Mouse (Mus musculus) intestine, postnatal 0 days (tissue): Measurements from ENCODE around the gene Wbp2nl. TPM values are rescaled to one million over a fixed set of nuclear protein-coding genes. Genes with fewer than 3 reads are reported as not detected.
A peak's percentile ranks its signal among the peaks of the same experiment; 100 is the strongest.

Experiments
- ATAC-seq: fragments of 200-750 bp; cut with Nextera tagmentation; 2 replicates; pipeline ENCODE4 v1.8.0; 2017; ENCODE audit warnings: mild to moderate bottlenecking, moderate TSS enrichment, moderate library complexity
- H3K27ac ChIP-seq: fragments of 300-500 bp; sonication (generic); 2 replicates; pipeline ENCODE4 v1.5.1; 2014; ENCODE audit warnings: mild to moderate bottlenecking, low read depth, low read length, moderate library complexity
- H3K27me3 ChIP-seq: fragments of 300-500 bp; sonication (generic); replicated peaks from 2 replicates; pipeline ENCODE4 v1.6.1; 2014; ENCODE audit warnings: low read length, mixed read lengths; ENCODE audit not compliant: control insufficient read depth, insufficient read depth
- H3K36me3 ChIP-seq: fragments of 300-500 bp; sonication (generic); 2 replicates; pipeline ENCODE4 v1.6.1; 2014; ENCODE audit warnings: mild to moderate bottlenecking, moderate library complexity; ENCODE audit not compliant: control insufficient read depth, insufficient read depth
- H3K4me1 ChIP-seq: fragments of 300-500 bp; sonication (generic); replicated peaks from 2 replicates; pipeline ENCODE4 v1.6.1; 2014; ENCODE audit warnings: antibody characterized with exemption, low read length, mixed read lengths; ENCODE audit not compliant: control insufficient read depth, insufficient read depth
- H3K4me2 ChIP-seq: fragments of 300-500 bp; sonication (generic); replicated peaks from 2 replicates; pipeline ENCODE4 v1.6.1; 2014; ENCODE audit warnings: low read depth, mild to moderate bottlenecking, moderate library complexity
- H3K4me3 ChIP-seq: fragments of 300-500 bp; sonication (generic); 2 replicates; pipeline ENCODE4 v1.5.1; 2014; ENCODE audit warnings: low read depth, low read length
- H3K9ac ChIP-seq: fragments of 300-500 bp; sonication (generic); 2 replicates; pipeline ENCODE4 v1.6.1; 2014; ENCODE audit warnings: mild to moderate bottlenecking, low read depth, low read length
- H3K9me3 ChIP-seq: fragments of 300-500 bp; sonication (generic); 2 replicates; pipeline ENCODE4 v1.6.1; 2016; ENCODE audit warnings: mixed run types; ENCODE audit not compliant: control insufficient read depth
- CTCF ChIP-seq: sonication (generic); IDR thresholded peaks from 2 replicates; pipeline ENCODE4 v1.5.1; 2016; ENCODE audit warnings: low read depth, mild to moderate bottlenecking, control low read depth, antibody characterized with exemption, moderate library complexity
- WGBS: fragments of 180-500 bp; shearing (Covaris S2); extraction: QIAGEN DNeasy Blood & Tissue Kit; methylation state at CpG from one replicate; pipeline ENCODE4 v1.1.7; 2014; 5-methylcytosine and 5-hydroxymethylcytosine counted together
- polyA plus RNA-seq: library from polyadenylated mRNA; unstranded; fragments of >200 nt; fragmentation: Nextera tagmentation; extraction: Ambion mirVana; gene quantifications from 2 replicates; pipeline ENCODE4 v1.2.1, GENCODE M21; 2015

Wbp2nl gene
- polyA plus RNA-seq, 1 experiment from 2014 or later, result not detected

DNA sequence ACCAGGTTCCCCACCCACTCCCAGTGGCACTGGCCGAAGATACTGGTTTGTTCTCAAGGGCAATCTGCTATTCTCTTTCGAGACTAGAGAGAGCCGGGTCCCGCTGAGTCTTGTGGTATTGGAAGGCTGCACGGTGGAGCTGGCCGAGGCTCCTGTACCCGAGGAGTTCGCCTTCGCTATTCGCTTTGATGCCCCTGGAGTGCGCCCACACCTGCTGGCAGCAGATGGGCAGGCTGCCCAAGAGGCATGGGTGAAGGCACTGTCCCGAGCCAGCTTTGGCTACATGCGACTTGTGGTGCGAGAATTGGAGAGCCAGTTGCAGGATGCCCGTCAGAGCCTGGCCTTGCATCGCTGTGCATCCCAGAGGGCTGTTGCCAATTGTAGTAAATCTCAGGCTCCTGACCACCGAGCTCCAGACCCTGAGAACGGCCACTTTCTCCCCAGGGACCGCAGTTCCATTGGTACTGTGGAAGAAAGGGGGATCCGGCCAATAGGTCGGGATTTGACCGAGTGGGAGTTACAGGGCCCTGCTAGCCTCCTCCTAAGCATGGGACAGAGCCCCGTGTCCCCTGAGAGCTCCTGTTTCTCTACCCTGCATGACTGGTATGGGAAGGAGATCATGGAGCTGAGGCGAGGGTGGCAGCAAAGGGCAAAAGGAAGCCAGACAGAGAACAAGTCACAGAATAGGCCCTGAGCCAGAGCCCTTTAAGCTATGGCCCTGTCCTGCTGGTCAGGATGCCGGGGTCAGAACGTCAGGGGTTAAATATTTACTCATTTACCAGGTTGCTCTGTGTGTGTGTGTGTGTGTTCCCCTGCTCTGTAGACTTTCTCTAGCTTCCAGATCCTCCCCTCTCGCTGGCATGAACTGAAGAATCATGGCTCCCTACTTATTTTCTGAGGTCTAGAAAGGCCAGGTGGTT, 44.9 kb downstream of the Wbp2nl start:
- no peak for ATAC-seq
- no peaks in the 10 kb centered on the region for H3K9me3 ChIP-seq
- no peak overlapping the region for H3K4me3 ChIP-seq
- H3K4me2 ChIP-seq, result no peak overlapping the region
- WGBS, result 87% methylated on average over 27 of the region's 27 CpGs
- no peak overlapping the region for H3K9ac ChIP-seq
- peaks cover 16% of the 10 kb centered on the region for H3K4me1 ChIP-seq
- H3K27me3 ChIP-seq, result no peaks in the 10 kb centered on the region
- no peak overlapping the region for H3K27ac ChIP-seq
- no peak for TF ChIP-seq CTCF
- H3K36me3 ChIP-seq, result peaks cover 10% of the 10 kb centered on the region; the same call in 1 of the 2 replicates

DNA sequence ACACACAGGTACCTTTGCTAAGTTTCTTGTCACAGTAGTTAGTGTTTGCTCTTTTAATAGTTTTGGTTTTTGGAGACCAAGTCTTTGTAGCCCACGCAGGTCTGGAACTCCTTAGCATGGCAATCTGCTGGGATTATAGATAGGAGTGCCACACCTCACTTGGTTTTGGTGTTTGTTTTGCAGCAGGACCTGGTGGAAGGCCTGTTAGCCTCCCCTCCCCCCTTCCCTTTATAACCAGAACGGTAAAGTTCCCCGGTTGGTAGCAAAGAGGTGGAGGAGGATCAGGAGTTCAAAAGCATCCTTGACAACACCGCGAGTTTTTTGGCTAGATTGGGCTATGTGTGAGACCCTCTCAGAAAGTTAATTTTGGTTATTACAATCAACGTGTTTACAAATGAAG, 46.2 kb downstream of the Wbp2nl start:
- no peak overlapping the region for H3K4me2 ChIP-seq
- WGBS, result 81% methylated on average over 6 of the region's 6 CpGs
- peaks cover 25% of the 10 kb centered on the region for H3K4me1 ChIP-seq
- no peaks in the 10 kb centered on the region for H3K9me3 ChIP-seq
- peaks cover 24% of the 10 kb centered on the region for H3K36me3 ChIP-seq
- ATAC-seq, result no peak
- H3K9ac ChIP-seq, result no peak overlapping the region
- H3K27ac ChIP-seq, result no peak overlapping the region
- no peak for TF ChIP-seq CTCF
- H3K27me3 ChIP-seq, result no peaks in the 10 kb centered on the region
- H3K4me3 ChIP-seq, result no peak overlapping the region

DNA sequence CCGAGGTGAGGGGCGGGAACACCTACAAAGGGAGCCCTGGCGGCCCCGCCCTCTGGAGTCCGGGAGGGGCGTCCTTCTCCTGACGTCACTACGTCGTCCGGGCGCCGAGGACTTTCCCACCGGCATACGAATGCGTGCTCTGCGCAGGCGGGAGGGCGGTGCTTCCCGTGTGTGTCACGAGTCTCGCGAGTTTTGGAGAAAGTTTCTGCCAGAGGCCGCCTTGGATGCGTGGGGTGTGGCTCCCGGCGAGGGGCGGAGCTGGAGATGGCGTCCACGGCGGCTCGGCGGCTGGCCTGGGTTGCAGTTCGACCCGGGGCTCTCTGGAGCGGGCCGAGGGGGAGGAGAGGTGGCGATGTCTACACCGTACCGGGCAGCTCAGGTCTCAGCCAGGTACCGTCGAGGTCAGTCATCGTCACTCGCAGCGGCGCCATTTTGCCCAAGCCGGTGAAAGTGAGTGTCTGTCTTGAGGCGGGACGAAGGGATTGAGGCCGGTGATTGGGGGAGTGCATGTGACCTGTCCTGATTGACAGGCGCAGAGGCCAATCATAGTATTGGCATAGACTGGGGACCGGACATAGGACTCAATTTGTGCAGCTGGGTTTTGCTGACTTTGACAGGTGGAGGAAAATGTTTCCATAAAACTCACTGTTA, 47.2 kb downstream of the Wbp2nl start:
- H3K27ac ChIP-seq, result peak overlapping the region; percentile 87
- no peak; the same call in 1 of the 2 replicates for TF ChIP-seq CTCF
- WGBS, result under 1% methylated on average over 51 of the region's 51 CpGs

DNA sequence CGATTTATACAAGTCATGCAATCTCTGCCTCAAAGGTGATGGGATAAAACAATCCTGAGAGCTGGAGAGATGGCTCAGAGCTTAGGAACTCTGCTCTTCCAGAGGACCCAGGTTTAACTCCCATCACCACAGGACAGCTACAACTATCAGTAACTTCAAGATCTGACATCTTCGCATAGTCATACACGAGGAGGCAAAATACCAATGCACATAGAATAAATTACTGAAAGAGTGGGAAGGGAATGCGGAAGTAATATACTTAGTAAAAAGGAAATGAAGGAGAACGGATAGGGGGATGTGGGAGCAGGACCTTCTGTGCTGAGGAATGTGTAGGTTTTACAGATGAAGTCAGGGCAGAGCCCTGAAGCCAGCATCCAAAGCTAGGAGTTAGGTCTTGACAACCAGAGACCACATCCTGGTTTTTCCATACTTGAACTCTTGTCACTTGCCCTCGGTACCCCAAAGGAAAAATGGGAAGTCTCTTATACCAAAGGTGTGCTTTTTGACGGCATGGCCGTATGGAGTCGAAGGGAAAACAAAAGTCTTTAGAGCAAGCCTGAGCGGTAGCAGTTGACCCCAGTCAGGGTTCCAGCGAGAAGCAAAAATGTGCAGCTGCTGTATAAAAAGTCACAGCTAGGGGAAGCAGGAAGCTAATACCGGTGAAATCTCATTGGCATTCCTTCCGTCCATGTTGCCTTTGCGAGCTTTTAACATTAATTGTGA, 48.0 kb downstream of the Wbp2nl start:
- Histone ChIP-seq H3K4me3 (peak overlapping the region; percentile 60), H3K9me3 (no peaks in the 10 kb centered on the region), H3K4me1 (peaks cover 29% of the 10 kb centered on the region), H3K27me3 (no peaks in the 10 kb centered on the region), H3K27ac (peak overlapping the region; percentile 87), H3K9ac (peak overlapping the region; percentile 57; the same call in 1 of the 2 replicates), H3K36me3 (peaks cover 35% of the 10 kb centered on the region), H3K4me2 (peak overlapping the region; percentile 67)
- peak; percentile 48 for TF ChIP-seq CTCF
- no peak for ATAC-seq
- WGBS, result 27% methylated on average over 14 of the region's 14 CpGs

More for the DNA sequence above, 47.2 kb downstream of the Wbp2nl start:
- peaks cover 30% of the 10 kb centered on the region for H3K4me1 ChIP-seq
- H3K36me3 ChIP-seq, result peaks cover 33% of the 10 kb centered on the region
- H3K27me3 ChIP-seq, result no peaks in the 10 kb centered on the region
- ATAC-seq, result peak; percentile 96
- peak overlapping the region; percentile 67 for H3K4me2 ChIP-seq
- H3K9ac ChIP-seq, result peak overlapping the region; percentile 57
- peak overlapping the region; percentile 60 for H3K4me3 ChIP-seq
- no peaks in the 10 kb centered on the region for H3K9me3 ChIP-seq

DNA sequence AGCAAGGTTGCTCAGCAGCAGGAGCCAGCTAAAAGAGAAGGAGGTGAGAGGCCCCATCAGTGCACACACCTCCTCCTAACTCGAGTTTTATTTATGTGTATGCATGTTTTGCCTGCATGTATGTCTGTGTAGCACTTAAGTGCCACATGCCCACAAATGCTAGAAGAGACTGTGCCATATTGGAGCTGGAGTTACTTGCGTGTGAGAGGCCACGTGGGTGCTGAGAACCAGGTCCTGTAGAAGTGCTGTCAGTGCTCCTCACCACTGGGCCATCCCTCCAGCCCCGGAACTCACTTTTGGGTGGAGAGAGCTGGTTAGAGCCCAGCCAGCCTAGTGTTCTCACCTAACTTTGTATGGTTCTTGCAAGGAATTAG, 48.5 kb downstream of the Wbp2nl start:
- H3K36me3 ChIP-seq, result peaks cover 35% of the 10 kb centered on the region
- ATAC-seq, result no peak
- H3K4me2 ChIP-seq, result peak overlapping the region; percentile 67
- H3K4me1 ChIP-seq, result peaks cover 26% of the 10 kb centered on the region
- H3K27ac ChIP-seq, result peak overlapping the region; percentile 87
- peak overlapping the region; percentile 60 for H3K4me3 ChIP-seq
- peak overlapping the region; percentile 57; the same call in 1 of the 2 replicates for H3K9ac ChIP-seq
- H3K9me3 ChIP-seq, result no peaks in the 10 kb centered on the region
- no peak for TF ChIP-seq CTCF
- H3K27me3 ChIP-seq, result no peaks in the 10 kb centered on the region
- 61% methylated on average over 4 of the region's 4 CpGs for WGBS
